Mouse (Mus musculus): ENCODE measurements around the gene Slamf9.

GRCm38 (mm10) chr1:172512962-172513361 lies 37.8 kb downstream of the Slamf9 start:
- TF ChIP-seq CTCF (IDR thresholded peaks at IDR 0.05; ENCODE audit: low read depth, low read length) (no peak), GATA1 (IDR thresholded peaks at IDR 0.05; ENCODE audit: borderline replicate concordance, low read length) (no peak), POLR2AphosphoS5 (IDR thresholded peaks at IDR 0.05; ENCODE audit: insufficient replicate concordance, low read depth, low read length) (no peak), TAL1 (conservative IDR thresholded peaks at IDR 0.05; ENCODE audit: low read depth, low read length) (no peak)

Data from G1E (cell line).